Comparison of ENCODE assay signal across 8 mouse cellular contexts in genomic region chr1:84621308-84621707, GRCm38 (mm10).
DNase-seq lines count a peak whose midpoint lies in the region; ATAC-seq lines count a peak whose summit lies in the region.

No protein-coding gene starts in this region.

- intact Hi-C loops in left cerebral cortex, postnatal 4 days (cut with DNase I), result loop anchor here (5.0 kb wide), 1 partner anchor 71 kb away; no protein-coding TSS in a partner anchor
- intact Hi-C loops in heart, postnatal 10 days (cut with DNase I), result no loop called here

- peak; percentile 28 for DNase-seq in cerebellum, adult 11 months
- DNase-seq in cerebellum, adult 9-11 months, result peak; percentile 51
- DNase-seq in frontal cortex, postnatal 36 days (ENCODE audit: low spot score in 2 of 2), result peak; percentile 58 to 76
- peak; percentile 93 for DNase-seq in left cerebral cortex, postnatal 4 days
- DNase-seq in right cerebral cortex, adult 2 months (ENCODE audit: low spot score in 2 of 2), result peak; percentile 62 to 75
- DNase-seq in thymus, postnatal 14 days, result no peak
- DNase-seq in heart, postnatal 10 days, result no peak

- no peak for ATAC-seq in cerebellum, adult (ENCODE audit: insufficient number of reproducible peaks, low FRiP score, low TSS enrichment)

Comparison
In these comparisons a context has a peak if more than half of its experiments do, and no peak if none do; other contexts are left out.
1. DNase-seq: peak in cerebellum, adult 11 months (single experiment), cerebellum, adult 9-11 months (single experiment), frontal cortex, postnatal 36 days (2 of 2), left cerebral cortex, postnatal 4 days (single experiment) and right cerebral cortex, adult 2 months (2 of 2); none in thymus, postnatal 14 days (single experiment) and heart, postnatal 10 days (0 of 2).